Mouse (Mus musculus): ENCODE measurements around the gene Zfp985.
"Not testable (repeated sequence)": the region's sequence is repeated elsewhere in the genome, so short reads cannot be mapped to it uniquely, and the experiment has no call there.

Zfp985 gene

DNA sequence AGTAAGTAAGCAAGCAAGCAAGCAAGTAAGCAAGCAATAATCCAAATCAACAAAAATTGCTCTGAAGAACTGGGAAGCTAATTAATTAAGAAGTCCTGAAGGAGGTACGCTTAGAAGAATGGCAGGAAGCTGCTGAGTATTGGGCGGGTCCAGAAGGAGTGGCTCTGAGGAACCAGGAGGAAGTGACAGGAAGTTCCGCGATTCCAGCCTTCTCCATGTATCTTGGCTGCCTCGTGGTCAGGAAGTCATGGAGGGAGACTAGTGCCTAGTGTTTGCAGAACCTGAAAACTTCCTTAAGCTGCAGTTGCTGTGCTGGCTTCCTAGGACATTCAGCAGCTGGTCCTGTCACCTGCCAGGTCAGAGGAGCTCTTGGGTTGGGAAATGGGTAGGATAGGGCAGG is at the start of gene Zfp985:
Gene Zfp985 (plus strand): TSS at position 207 of the 400 bp plus-strand sequence.
- peak; percentile 72 for DNase-seq (ENCODE audit: low read depth, low spot score)

DNA sequence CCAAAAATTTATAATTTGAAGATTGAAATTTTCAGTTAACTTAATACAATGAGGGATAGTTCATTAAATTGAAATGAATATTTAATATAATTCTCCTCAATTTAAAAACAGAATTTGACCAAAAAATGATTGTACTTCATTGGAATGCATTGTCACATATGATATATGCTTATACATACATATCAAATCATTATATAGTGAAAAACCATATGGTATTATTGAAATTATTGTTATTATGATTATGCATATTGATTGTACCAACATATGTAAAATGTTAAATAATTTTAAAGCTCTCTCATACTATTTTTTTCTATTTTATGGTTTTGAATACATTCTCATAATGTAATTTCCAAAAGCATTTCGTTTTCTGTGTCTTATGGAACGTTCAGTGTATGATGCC is 43.9 kb upstream of the Zfp985 start:
- DNase-seq (ENCODE audit: low read depth, low spot score) = no peak

DNA sequence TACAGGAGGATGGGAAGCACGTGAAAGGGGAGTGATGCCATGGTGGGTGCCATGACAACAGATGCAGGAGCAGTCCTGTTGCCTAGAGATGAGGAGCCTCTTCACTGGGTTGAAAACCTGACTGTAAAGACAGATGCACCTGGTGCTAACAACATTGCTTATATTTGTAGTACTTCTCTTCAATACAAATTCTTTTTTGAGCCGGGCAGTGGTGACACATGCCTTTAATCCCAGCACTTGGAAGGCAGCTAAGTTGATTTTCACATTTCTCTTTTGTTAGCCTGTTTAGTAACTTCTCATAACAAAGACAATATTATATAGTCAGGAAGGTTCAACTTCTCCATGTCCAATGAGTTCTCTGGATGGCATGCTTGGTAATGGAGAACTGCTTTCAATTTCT is 34.1 kb upstream of the Zfp985 start:
- no peak for DNase-seq (ENCODE audit: low read depth, low spot score)

DNA sequence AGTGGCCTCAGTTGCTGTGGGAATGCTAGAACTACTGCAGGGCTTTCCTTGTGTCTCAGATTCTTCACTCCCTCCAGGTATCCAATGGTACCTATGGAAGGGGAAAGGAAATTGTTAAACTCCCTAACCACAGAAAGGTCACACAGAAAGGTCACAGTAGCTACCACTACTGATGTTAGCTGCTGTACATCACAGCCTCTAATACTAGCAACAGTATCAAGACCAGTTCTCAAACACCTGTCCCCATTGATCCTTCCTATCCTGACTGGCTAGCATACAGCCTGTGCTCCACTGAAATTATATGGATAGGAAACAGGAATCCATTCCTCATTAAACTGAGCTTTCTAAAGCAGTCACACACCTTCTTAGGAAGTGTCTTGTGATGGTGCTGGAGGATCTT is 33.0 kb upstream of the Zfp985 start:
- DNase-seq (ENCODE audit: low read depth, low spot score) = no peak

DNA sequence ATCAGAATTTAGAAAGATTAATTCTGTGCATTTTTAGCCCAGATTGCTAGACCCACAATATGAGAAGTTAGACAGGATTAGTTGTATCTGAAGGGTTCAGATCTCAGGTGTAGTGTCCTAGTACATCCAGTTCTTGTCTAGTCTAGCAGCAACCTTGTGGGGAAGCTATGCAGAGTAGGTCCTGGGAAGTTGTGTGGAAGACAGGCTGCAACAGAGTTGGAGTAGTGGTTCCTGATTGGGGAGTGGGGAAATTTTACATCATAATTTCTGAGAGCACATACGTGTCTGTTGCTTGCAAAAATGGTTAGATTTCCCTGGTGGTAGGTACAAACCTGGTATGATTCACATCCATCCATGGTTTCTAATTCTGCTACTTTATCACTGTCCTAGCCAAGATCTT is 28.0 kb upstream of the Zfp985 start:
- DNase-seq (ENCODE audit: low read depth, low spot score) = no peak

DNA sequence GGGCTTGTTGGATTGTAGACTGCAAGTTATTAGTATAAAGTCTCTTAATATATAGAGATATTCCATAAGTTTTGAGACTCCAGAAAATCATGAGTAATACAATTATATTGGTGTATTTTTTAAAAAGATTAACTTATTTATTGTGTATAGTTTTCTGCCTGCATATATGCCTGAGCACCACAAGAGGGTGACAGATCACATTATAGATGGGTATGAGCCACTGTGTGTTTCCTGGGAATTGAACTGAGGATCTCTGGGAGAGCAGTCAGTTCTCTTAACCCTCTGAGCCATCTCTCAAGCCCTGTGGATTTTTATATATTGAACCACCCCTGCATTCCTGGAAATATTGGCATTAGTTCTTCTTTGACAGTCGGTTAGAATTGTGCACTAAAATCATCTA is 22.7 kb upstream of the Zfp985 start:
- peak; percentile 72 for DNase-seq (ENCODE audit: low read depth, low spot score)

DNA sequence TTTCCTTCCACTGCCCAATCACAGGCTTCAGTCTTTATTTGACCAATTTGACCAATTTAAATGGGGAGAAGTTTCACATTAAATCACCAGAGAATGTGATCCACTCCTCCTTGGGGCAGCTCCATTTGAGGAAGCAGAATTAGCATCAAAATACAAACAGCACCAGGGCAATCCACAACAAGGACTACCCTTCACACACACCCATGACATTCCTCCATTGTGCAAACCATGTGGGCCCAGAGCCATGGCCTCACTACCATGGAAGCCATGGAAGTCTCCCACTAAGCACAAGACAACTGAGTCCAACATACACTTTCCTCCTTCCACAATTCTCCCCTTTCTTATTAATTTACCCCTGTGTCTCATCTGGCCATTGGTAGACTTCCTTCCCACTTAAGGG is 17.2 kb upstream of the Zfp985 start:
- peak; percentile 79 for DNase-seq (ENCODE audit: low read depth, low spot score)

DNA sequence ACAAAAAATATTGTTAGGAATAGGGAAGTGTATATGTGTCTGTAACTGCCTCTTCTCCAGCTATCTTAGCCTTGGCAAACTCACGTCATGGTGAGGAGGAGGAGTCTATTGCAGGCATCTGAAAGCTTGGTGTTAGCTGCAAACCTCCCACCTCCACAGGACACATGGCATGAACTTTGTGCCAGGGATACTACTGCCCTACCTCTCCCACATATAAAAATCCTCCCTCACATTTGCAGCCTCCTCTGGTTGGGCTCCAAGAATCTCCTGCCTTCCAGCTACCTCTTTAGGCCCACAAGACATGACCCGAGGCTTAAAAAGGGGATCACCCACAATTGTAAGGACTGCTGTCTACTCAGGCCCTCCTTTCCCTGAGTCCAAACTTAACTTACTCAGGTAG is 15.4 kb upstream of the Zfp985 start:
- no peak for DNase-seq (ENCODE audit: low read depth, low spot score)

DNA sequence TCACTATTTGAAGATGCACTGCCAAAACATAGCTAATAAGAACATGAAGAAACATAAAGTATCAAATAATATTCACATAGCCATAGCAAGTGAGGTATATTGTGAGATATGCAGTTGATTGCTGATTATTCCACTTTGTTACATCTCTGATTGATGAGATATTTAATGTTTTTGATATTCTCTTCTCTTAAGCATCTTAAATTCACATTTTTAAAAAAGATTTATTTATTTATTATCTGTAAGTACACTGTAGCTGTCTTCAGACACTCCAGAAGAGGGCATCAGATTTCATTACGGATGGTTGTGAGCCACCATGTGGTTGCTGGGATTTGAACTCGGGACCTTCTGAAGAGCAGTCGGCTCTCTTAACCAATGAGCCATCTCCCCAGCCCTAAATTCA is 13.2 kb upstream of the Zfp985 start, which contains the start of gene Gm16503:
Gene Gm16503 (plus strand): TSS at position 301 of the 400 bp plus-strand sequence.
- not testable (repeated sequence) for DNase-seq (ENCODE audit: low read depth, low spot score)

DNA sequence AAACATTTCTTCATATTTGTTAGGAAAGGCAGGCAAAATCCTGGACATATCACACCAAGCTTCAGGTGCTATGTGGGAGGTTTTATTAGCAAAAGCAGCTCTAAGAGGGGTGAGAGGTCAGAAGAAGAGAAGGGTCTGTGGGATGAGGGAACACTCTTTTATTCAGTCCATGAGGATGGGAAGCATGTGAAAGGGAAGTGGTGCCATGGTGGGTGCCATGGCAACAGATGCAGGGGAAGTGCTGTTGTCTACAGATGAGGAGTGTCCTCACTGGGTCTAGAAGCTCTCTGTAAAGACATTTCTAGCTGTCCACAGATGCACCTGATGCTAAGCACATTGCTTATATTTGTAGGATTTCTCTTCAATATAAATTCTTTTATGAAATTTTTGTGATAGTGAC is 12.0 kb upstream of the Zfp985 start:
- peak; percentile 40 for DNase-seq (ENCODE audit: low read depth, low spot score)

DNA sequence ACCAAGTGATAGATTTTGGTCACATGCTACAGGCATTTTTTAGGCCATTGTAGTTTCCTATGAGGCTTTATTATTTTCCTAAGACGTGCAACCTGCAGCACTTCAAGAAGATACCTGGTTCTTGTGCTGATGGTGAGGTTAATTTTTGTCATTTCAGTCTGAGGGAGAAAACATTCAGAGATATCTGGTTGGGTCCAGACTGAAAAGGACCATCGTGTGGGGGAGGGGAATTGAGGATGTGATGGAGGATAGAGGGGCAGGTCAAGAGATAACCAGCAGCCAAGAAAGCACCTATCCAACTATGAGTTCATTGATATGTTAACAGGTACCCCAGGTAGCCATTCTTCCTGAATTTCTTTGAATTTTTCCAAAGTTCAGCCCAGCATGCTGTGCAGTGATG is 1.3 kb downstream of the Zfp985 start:
- not testable (repeated sequence) for DNase-seq (ENCODE audit: low read depth, low spot score)

DNA sequence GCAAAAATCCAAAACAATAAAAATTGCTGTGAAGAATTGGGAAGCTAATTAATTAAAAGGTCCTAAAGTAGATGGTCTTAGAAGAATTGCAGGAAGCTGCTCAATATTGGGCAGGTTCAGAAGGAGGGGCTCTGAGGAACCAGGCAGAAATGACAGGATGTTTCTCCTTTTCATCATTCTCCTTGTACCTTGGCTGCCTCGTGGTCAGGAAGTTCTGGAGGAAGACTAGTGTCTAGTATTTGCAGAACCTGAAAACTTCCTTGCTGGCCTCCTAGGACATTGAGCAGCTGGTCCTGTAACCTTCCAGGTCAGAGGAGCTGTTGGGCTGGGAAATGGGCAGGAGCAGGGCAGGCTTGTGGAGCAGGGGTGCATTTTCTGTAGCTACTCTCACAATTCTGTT is 3.8 kb downstream of the Zfp985 start:
- not testable (repeated sequence) for DNase-seq (ENCODE audit: low read depth, low spot score)

DNA sequence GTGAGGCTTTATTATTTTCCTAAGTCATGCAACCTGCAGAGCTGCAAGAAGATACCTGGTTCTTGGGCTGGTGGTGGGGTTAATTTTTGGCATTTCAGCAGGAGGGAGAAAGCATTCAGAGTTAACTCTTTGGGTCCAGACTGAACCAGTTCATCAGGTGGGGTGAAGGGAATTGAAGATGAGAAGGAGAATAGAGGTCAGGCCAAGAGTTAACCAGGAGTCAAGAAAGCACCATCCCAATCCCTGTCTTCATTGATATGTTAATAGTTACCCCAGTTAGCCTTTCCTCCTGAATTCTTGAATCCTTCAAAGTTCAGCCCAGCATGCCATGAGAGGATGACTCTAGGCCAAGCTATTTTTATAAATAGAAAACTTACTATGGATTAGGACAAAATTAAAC is 4.9 kb downstream of the Zfp985 start:
- peak; percentile 78 for DNase-seq (ENCODE audit: low read depth, low spot score)

DNA sequence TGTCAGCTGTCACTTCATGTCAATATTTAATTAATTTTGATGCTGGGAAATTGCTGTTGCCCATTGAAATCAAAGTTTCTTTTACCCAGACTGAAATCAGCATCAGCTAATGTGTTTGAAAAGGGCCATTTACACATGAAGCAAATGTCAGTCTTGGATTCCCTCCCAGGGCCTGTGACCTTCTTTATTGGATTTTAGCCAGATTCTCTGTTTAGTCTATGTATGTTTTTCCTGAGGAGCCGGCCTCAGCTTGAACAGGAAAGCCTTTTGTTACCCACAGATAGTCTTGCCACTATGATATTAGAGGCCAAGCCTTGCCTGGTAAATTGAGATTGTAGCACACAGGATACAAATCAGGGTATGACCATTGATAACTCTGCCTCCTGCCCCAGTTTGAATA is 6.0 kb downstream of the Zfp985 start:
- peak; percentile 64 for DNase-seq (ENCODE audit: low read depth, low spot score)

DNA sequence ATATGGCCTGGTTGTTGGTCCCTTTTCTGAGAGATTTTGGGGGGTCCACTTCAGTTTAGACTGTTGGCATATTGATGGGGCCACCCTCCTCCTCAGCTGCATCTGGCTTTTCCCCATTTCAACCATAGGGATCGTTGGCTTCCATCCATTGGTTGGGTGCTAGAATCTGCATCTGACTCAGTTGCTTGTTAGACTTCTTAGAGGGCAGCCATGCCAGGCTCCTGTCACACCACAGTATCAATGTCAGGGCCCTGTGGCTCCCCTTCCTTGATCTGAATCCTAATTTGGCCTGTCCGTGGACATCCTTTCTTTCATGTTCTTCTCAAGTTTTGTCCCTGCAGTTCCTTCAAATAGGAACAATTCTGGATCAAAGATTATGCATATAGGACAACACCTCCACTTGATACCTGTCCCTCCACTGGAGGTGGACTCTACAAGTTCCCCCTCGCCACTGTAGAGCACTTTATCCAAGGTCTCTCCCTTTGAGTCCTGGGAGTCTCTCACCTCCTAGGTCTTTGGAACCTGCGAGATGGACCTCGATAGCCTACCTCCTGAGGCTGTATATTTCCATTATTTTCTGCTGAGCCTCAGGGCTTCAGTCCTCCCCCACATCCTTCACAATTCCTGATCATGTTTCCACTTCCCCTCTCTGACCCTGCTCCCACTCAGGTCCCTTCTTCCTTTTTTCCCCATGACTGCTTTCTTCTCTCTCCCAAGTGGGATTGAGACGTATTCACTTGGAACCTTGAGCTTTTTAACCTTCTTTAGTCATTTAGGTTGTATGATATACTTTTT is 12.5 kb downstream of the Zfp985 start:
- no peak for DNase-seq (ENCODE audit: low read depth, low spot score)

DNA sequence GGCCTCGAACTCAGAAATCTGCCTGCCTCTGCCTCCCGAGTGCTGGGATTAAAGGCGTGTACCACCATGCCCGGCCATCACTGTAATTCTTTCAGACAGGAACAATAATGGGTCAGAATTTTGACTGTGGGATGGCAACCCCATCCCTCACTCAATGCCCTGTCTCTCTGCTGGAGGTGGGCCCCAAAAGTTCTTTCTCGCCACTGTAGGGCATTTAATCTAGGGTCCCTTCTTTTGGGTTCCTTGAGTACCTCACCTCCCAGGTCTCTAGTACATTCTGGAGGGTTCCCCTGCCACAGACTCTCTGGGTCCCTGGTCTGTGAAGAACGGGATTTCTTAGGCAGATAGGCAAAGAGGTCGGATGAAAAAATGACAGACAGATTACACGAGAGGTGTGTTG is 18.1 kb downstream of the Zfp985 start:
- DNase-seq (ENCODE audit: low read depth, low spot score) = not testable (repeated sequence)

DNA sequence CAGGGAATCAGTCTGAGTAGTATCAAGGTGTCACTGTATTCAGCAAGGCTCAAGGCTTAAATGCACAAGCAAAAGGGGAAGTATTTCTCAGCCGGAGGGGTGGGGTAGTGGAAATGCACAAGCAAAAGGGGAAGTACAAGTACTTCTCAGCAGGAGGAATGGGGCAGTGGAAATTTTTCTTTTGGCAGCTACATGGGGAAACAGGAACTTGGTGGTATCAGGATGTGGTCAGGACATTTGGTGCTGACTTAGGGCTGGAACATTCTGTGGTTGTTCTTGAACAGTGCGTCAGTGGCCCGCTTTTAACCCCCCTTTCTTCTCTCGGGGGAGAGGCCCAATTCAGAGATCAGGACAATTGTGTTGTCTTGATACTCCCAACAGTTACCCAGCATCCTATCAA is 26.3 kb downstream of the Zfp985 start:
- DNase-seq (ENCODE audit: low read depth, low spot score) = not testable (repeated sequence)

DNA sequence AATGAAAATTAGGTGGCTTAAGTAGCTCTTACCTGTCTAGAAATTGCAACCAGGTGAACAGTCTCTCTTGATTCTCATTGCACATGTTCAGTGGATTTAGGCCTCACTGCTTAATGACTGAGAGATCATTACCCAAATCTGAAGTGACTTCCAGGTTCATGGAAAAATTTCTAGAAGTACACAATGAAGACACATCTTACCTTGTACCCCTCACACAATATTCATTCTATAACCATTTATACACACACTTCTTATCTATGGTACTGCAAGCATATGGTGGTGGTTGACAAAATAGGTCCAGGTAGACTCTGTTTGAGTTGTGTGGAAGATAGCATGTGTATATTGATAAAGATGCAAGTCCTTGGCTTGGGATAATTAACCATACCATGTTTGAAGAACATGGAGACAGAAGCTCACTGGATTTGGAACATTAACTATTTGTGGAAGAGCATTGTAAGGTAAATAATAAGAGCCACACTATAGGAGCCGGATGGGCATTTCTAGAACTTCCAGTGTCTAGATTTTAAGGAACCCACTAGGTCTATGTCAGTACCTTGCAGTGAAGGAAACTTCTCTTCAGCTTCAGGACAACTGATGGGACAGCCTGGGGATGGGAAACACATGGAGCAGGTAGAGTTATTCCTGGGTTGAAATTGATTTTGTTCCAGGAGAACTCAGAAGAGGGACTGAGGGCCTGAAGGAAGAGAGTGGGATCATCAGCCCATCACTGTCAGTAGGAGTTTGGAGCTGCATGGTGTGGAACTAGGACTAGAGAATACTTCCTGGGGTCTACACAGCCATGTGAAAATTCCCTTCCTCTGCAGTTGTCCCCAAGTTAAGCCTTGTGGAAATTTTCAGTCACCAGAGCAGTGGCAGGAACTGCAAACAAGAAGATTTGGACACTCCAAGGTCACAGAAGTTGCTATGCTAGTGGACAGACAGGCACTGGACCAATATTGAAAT is 33.7 kb downstream of the Zfp985 start:
- no peak for DNase-seq (ENCODE audit: low read depth, low spot score)

DNA sequence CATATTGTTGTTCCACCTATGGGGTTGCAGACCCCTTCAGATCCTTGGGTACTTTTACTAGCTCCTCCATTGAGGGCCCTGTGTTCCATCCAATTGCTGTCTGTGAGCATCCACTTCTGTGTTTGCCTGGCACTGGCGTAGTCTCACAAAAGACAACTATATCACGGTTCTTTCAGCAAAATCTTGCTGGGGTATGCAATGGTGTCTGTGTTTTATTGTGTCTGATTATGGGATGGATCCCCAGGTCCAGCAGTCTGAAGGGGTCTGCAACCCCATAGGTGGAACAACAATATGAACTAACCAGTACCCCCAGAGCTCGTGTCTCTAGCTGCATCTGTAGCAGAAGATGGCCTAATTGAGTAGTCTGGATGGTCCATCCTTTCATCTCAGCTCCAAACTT is 41.6 kb downstream of the Zfp985 start:
- DNase-seq (ENCODE audit: low read depth, low spot score) = not testable (repeated sequence)

DNA sequence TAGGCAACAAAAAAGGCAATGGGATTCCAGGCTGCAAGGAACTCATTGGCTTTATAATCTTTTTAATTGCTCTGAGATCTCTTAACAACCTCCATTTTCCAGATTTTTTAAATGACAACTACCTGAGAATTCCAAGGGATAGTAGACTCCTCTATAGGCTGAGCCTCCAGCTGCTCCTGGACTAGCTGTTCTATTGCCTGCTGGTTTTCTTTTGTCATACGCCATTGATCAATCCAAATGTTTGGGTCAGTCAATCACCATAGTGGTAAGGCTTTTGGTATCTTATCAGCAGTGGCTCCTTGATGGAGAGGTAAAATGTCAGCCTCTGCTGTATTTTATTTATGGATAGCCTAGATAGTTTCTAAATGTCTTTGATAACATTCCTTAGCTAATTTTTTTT is 44.6 kb downstream of the Zfp985 start:
- DNase-seq (ENCODE audit: low read depth, low spot score) = peak; percentile 50

DNA sequence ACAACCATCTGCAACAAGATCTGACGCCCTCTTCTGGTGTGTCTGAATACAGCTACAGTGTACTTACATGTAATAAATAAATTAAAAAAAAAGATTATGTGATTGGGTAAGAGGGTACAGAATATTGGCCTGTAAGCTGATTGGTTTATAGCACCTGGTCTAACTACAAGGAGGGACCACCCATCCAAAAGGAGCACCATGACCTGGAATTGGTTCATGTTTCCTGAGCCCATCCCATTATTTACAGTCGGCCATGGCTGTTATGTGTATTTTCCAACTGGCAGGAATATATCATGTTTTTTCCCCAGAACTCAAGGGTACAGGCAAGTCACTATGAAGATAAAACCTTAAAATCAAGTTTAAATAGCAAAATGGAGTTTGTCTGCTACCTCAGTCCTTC is 45.8 kb downstream of the Zfp985 start:
- DNase-seq (ENCODE audit: low read depth, low spot score) = no peak

DNA sequence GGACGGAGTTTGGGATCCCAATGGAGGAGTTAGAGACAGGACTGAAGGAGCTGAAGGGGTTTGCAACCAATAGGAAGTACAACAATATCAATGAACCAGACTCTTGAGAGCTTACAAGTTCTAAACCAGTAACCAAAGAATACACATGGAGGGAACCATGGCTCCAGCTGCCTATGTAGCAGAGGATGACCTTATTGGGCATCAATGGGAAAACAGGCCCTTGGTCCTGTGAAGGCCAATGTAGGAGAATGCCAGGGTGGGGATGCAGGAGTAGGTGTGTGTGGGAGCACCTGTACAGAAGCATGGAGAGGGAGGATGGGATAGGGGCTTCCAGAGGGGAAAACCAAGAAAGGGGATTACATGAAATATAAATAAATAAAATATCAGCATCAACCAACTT is 48.8 kb downstream of the Zfp985 start:
- no peak for DNase-seq (ENCODE audit: low read depth, low spot score)

DNA sequence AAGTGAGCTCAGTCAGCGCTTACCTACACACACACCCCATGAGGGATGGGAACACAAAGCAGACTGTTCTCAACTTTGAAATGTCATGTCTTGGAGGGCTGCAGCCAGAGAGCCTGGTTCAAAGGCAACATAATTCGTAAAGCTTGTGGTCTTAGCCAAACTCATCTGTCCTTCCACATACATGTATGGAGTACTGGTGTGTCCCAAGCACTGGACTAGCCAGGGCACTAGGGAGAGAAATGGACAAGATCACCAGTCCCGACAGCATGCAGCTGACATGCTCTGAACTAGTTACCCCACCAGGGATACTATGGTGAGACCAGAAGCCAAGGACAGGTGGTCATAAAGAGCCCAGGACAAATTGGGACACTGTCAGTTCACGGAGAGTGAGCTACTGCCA is 50.7 kb downstream of the Zfp985 start:
- DNase-seq (ENCODE audit: low read depth, low spot score) = no peak

All from ZHBTc4 (cell line).